Mouse (Mus musculus): ENCODE results near the gene Syngr4. TPM values are rescaled to one million over a fixed set of nuclear protein-coding genes. Genes with fewer than 3 reads are reported as not detected.
"Not testable (repeated sequence)": the region's sequence is repeated elsewhere in the genome, so short reads cannot be mapped to it uniquely, and the experiment has no call there.

Gene Syngr4
- not detected for total RNA-seq (2021)

- intact Hi-C loops (cut with DNase I) = loop anchor here (2.0 kb wide), 1 partner anchor 28 kb away; the partner anchor contains the start of gene Ccdc114
- DNase-seq (ENCODE audit: low spot score) = peak; percentile 95
Measured at GRCm38 (mm10) chr7:45896517-45897257, at the start of gene Syngr4, which contains the start of gene Tmem143. Syngr4 (minus strand) TSS chr7:45896714. Tmem143 (plus strand) TSS chr7:45896941.

GRCm38 (mm10) chr7:45943280-45943679, 46.8 kb upstream of the Syngr4 start:
- intact Hi-C loops (cut with DNase I); DNase-seq (ENCODE audit: low spot score): not testable (repeated sequence)

GRCm38 (mm10) chr7:45941986-45942385, 45.5 kb upstream of the Syngr4 start:
- intact Hi-C loops (cut with DNase I) = no loop called here
- no peak for DNase-seq (ENCODE audit: low spot score)

- intact Hi-C loops (cut with DNase I) = no loop called here
- no peak for DNase-seq (ENCODE audit: low spot score)
Measured at GRCm38 (mm10) chr7:45939836-45940235, 43.3 kb upstream of the Syngr4 start.

- intact Hi-C loops (cut with DNase I) = loop anchor here (1.0 kb wide), 2 partner anchors 62 to 196 kb away; no protein-coding TSS in a partner anchor
- DNase-seq (ENCODE audit: low spot score) = no peak
Measured at GRCm38 (mm10) chr7:45935114-45935513, 38.6 kb upstream of the Syngr4 start.

GRCm38 (mm10) chr7:45933766-45934165, 37.3 kb upstream of the Syngr4 start:
- DNase-seq (ENCODE audit: low spot score); intact Hi-C loops (cut with DNase I): not testable (repeated sequence)

- intact Hi-C loops (cut with DNase I) = no loop called here
- DNase-seq (ENCODE audit: low spot score) = no peak
Measured at GRCm38 (mm10) chr7:45929688-45930087, 33.2 kb upstream of the Syngr4 start.

- intact Hi-C loops (cut with DNase I) = no loop called here
- no peak for DNase-seq (ENCODE audit: low spot score)
Measured at GRCm38 (mm10) chr7:45928626-45929295, 32.2 kb upstream of the Syngr4 start.

GRCm38 (mm10) chr7:45924429-45924816, 27.9 kb upstream of the Syngr4 start:
- no peak for DNase-seq (ENCODE audit: low spot score)
- intact Hi-C loops (cut with DNase I) = loop anchor here (2.0 kb wide), 2 partner anchors 28 to 52 kb away; partner anchors contain the start of genes Kdelr1, Syngr4 and Tmem143

GRCm38 (mm10) chr7:45923762-45924428, 27.4 kb upstream of the Syngr4 start, which contains the start of gene Ccdc114:
Ccdc114 (plus strand) TSS chr7:45924072.
- intact Hi-C loops (cut with DNase I) = loop anchor here (2.0 kb wide), 2 partner anchors 27 to 51 kb away; partner anchors contain the start of genes Kdelr1, Syngr4 and Tmem143
- peak; percentile 82 for DNase-seq (ENCODE audit: low spot score)

GRCm38 (mm10) chr7:45922928-45923761, 26.6 kb upstream of the Syngr4 start:
- DNase-seq (ENCODE audit: low spot score) = peak; percentile 96
- intact Hi-C loops (cut with DNase I) = no loop called here

GRCm38 (mm10) chr7:45921950-45922600, 25.6 kb upstream of the Syngr4 start:
- DNase-seq (ENCODE audit: low spot score) = no peak
- intact Hi-C loops (cut with DNase I) = no loop called here

- intact Hi-C loops (cut with DNase I) = no loop called here
- DNase-seq (ENCODE audit: low spot score) = peak; percentile 49
Measured at GRCm38 (mm10) chr7:45921242-45921621, 24.7 kb upstream of the Syngr4 start, which contains the start of gene Emp3. Emp3 (minus strand) TSS chr7:45921404.

GRCm38 (mm10) chr7:45920583-45921241, 24.2 kb upstream of the Syngr4 start:
- intact Hi-C loops (cut with DNase I) = no loop called here
- peak; percentile 40 for DNase-seq (ENCODE audit: low spot score)

GRCm38 (mm10) chr7:45919761-45920160, 23.2 kb upstream of the Syngr4 start:
- intact Hi-C loops (cut with DNase I) = no loop called here
- no peak for DNase-seq (ENCODE audit: low spot score)

- no peak for DNase-seq (ENCODE audit: low spot score)
- intact Hi-C loops (cut with DNase I) = no loop called here
Measured at GRCm38 (mm10) chr7:45919083-45919671, 22.7 kb upstream of the Syngr4 start.

- intact Hi-C loops (cut with DNase I) = no loop called here
- no peak for DNase-seq (ENCODE audit: low spot score)
Measured at GRCm38 (mm10) chr7:45917926-45918325, 21.4 kb upstream of the Syngr4 start.
